11 mouse cellular contexts compared by ENCODE assay signal in the genomic region with DNA sequence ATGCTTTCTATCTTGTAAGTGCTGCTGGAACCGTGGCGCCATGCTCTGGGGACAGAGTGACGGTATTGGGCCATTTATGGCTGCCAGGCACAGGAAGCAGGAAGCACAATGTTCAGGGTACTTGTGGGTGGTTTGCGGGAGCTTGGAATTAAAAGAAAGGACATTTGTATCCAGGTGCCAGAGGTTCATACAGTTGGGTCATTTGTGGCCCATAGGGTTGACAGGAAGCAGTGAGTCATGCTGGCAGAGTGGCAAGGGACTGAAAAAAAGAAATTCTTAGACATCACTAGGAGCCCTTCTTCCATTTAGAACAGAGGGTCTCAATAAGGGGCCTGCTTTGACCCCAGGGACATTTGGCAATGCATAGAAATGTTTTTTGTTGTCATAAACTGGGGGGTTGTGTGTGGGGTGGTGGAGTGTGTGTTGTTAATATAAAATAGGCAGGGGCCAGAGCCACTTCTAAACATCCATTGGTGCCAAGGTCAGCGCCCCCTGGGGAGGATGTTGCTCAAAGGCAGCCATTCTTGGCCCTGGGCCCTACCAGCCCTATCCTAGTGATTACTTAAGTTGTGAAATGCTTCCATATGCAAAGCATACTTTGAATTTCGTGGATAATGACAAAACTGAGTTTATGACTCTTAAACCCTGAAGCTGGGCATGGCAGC. TPM values are rescaled to one million over a fixed set of nuclear protein-coding genes. Genes with fewer than 3 reads are reported as not detected.
DNase-seq lines count a peak whose midpoint lies in the region; ATAC-seq and TF ChIP-seq lines count a peak whose summit lies in the region.
"Had no signal": no experiment of that assay in that cellular context is flagged by ENCODE, and none has a peak within 500 bp of the region (broad histone marks: within the 10 kb centered on the region; RNA-seq: fewer than 3 reads in every experiment).

No protein-coding gene starts in this region.

- intact Hi-C loops in left cerebral cortex, adult 2 months (cut with DNase I), result no loop called here
- intact Hi-C loops in left cerebral cortex, postnatal 25 days (cut with DNase I), result no loop called here

- 0 out of 2 replicates have a peak, but pooled peaks have one; percentile 30 for ATAC-seq in granulocyte monocyte progenitor cell, adult 5-6 weeks (replicated peaks; ENCODE audit: poor library complexity, severe bottlenecking)
- ATAC-seq in megakaryocyte-erythroid progenitor cell, adult 5-6 weeks (replicated peaks; ENCODE audit: low FRiP score, low TSS enrichment, poor library complexity, severe bottlenecking), result no peak
- ATAC-seq: intestine, embryonic 16.5 days had no signal

- TF ChIP-seq CTCF in left cerebral cortex, adult 2 months (IDR thresholded peaks at IDR 0.05), result no peak

- H3K27ac ChIP-seq in left cerebral cortex, adult 2 months, result 0 out of 2 replicates have a peak overlapping the region, but pooled peaks have one; percentile 12
- H3K27ac ChIP-seq: heart, adult 2 months; stomach, embryonic 15.5 days had no signal

- DNase-seq in cerebellum, postnatal 10 days, result peak; percentile 40 to 57
- DNase-seq in cerebellum, adult 18-20 months, result no peak
- no peak for DNase-seq in left cerebral cortex, adult 2 months (ENCODE audit: extremely low spot score in 1 of 2, low spot score in 2 of 2)
- DNase-seq in left cerebral cortex, postnatal 25 days (ENCODE audit: low spot score in 2 of 2), result no peak
- peak; percentile 79 for DNase-seq in 3T3-L1 (ENCODE audit: low read depth, low spot score)
- DNase-seq in right cerebral cortex, adult 2 months (ENCODE audit: low spot score in 2 of 2), result no peak
- DNase-seq: heart, adult 2 months had no signal

- no peak overlapping the region for H3K4me3 ChIP-seq in left cerebral cortex, adult 2 months
- H3K4me3 ChIP-seq: heart, adult 2 months; stomach, embryonic 15.5 days had no signal

RNA-seq across cellular contexts. Expression of gene Aak1, which starts 25.5 kb away (rescaled TPM):
- 100 to 1,000 TPM; 442 to 463 TPM for total RNA-seq in left cerebral cortex, adult 2 months (2021)
- 100 to 1,000 TPM; 395 to 402 TPM for total RNA-seq in left cerebral cortex, postnatal 25 days (2021)
- total RNA-seq in granulocyte monocyte progenitor cell, adult 5-6 weeks (2014; fragmentation: Nextera tagmentation), result 28.2 and 40.2 TPM in 2 replicates
- 6.5 and 6.7 TPM in 2 replicates for total RNA-seq in granulocyte monocyte progenitor cell, adult 5-6 weeks (2017)
- 23.7 and 33.3 TPM in 2 replicates for total RNA-seq in megakaryocyte-erythroid progenitor cell, adult 5-6 weeks (2014; fragmentation: Nextera tagmentation)
- total RNA-seq in megakaryocyte-erythroid progenitor cell, adult 5-6 weeks (2017), result 7.0 and 7.9 TPM in 2 replicates

Comparison
In these comparisons a context has a peak if more than half of its experiments do, and no peak if none do; other contexts are left out.
1. DNase-seq: peak in cerebellum, postnatal 10 days (2 of 2) and 3T3-L1 (single experiment); none in cerebellum, adult 18-20 months (0 of 2), left cerebral cortex, adult 2 months (0 of 2), left cerebral cortex, postnatal 25 days (0 of 2) and right cerebral cortex, adult 2 months (0 of 2).
2. RNA of gene Aak1, which starts 25.5 kb away (total RNA-seq): 442 to 463 TPM in left cerebral cortex, adult 2 months and 395 to 402 TPM in left cerebral cortex, postnatal 25 days; 7.0 to 33.3 TPM in megakaryocyte-erythroid progenitor cell, adult 5-6 weeks and 6.5 to 40.2 TPM in granulocyte monocyte progenitor cell, adult 5-6 weeks; every median in the first group is over 4 times any median in the second.